Mouse (Mus musculus) urinary bladder, postnatal 10 days (tissue): ENCODE measurements around the gene Phykpl.
"Not testable (repeated sequence)": the region's sequence is repeated elsewhere in the genome, so short reads cannot be mapped to it uniquely, and the experiment has no call there.

Source experiments
- DNase-seq: peaks from one replicate; pipeline ENCODE4 v3.0.0; 2022; ENCODE audit warnings: low spot score

The Phykpl gene

GRCm38 (mm10) chr11:51617693-51618092 lies 33.1 kb downstream of the Phykpl start:
- no peak for DNase-seq

- no peak for DNase-seq
Measured at GRCm38 (mm10) chr11:51618894-51619408, 34.4 kb downstream of the Phykpl start.

- DNase-seq: peak; percentile 74
Measured at GRCm38 (mm10) chr11:51619409-51620060, 35.0 kb downstream of the Phykpl start, which contains the start of gene Nhp2. TSS of gene Nhp2 (plus strand) at chr11:51619735.

- no peak for DNase-seq
Measured at GRCm38 (mm10) chr11:51620084-51620483, 35.5 kb downstream of the Phykpl start.

- DNase-seq: no peak
Measured at GRCm38 (mm10) chr11:51621776-51622175, 37.2 kb downstream of the Phykpl start.

GRCm38 (mm10) chr11:51622971-51623491 lies 38.5 kb downstream of the Phykpl start:
- DNase-seq: no peak

GRCm38 (mm10) chr11:51625187-51625820 lies 40.7 kb downstream of the Phykpl start:
- no peak for DNase-seq

- DNase-seq: no peak
Measured at GRCm38 (mm10) chr11:51627425-51627824, 42.9 kb downstream of the Phykpl start.

GRCm38 (mm10) chr11:51627907-51628306 lies 43.4 kb downstream of the Phykpl start:
- DNase-seq: no peak

GRCm38 (mm10) chr11:51629651-51630314 lies 45.2 kb downstream of the Phykpl start:
- no peak for DNase-seq

- no peak for DNase-seq
Measured at GRCm38 (mm10) chr11:51632130-51632753, 47.7 kb downstream of the Phykpl start.

- DNase-seq: not testable (repeated sequence)
Measured at GRCm38 (mm10) chr11:51633200-51633599, 48.6 kb downstream of the Phykpl start.

GRCm38 (mm10) chr11:51633721-51634120 lies 49.2 kb downstream of the Phykpl start:
- DNase-seq: no peak

GRCm38 (mm10) chr11:51635127-51635524 lies 50.6 kb downstream of the Phykpl start:
- DNase-seq: no peak

GRCm38 (mm10) chr11:51635525-51636322 lies 51.2 kb downstream of the Phykpl start, which contains the start of gene Rmnd5b:
TSS of gene Rmnd5b (minus strand) at chr11:51635896.
- peak; percentile 71 for DNase-seq

- no peak for DNase-seq
Measured at GRCm38 (mm10) chr11:51636323-51636684, 51.7 kb downstream of the Phykpl start.

GRCm38 (mm10) chr11:51637971-51638414 lies 53.4 kb downstream of the Phykpl start:
- no peak for DNase-seq

GRCm38 (mm10) chr11:51638497-51638896 lies 53.9 kb downstream of the Phykpl start:
- DNase-seq: no peak

- DNase-seq: no peak
Measured at GRCm38 (mm10) chr11:51640748-51641147, 56.2 kb downstream of the Phykpl start.

- DNase-seq: no peak
Measured at GRCm38 (mm10) chr11:51643202-51643601, 58.6 kb downstream of the Phykpl start.

GRCm38 (mm10) chr11:51643761-51644160 lies 59.2 kb downstream of the Phykpl start:
- DNase-seq: no peak
